Mouse (Mus musculus) T-helper 2 cell (primary cell): ENCODE data around the gene Thy1.

ENCODE experiments used
- in situ Hi-C: fragments of 300-600 bp; cut with MboI, MseI; formaldehyde crosslinking; loops from one replicate; pipeline ENCODE4 v1.15.1; 2025; ENCODE audit warnings: high pct_unique_total_duplicates

Gene Thy1

DNA sequence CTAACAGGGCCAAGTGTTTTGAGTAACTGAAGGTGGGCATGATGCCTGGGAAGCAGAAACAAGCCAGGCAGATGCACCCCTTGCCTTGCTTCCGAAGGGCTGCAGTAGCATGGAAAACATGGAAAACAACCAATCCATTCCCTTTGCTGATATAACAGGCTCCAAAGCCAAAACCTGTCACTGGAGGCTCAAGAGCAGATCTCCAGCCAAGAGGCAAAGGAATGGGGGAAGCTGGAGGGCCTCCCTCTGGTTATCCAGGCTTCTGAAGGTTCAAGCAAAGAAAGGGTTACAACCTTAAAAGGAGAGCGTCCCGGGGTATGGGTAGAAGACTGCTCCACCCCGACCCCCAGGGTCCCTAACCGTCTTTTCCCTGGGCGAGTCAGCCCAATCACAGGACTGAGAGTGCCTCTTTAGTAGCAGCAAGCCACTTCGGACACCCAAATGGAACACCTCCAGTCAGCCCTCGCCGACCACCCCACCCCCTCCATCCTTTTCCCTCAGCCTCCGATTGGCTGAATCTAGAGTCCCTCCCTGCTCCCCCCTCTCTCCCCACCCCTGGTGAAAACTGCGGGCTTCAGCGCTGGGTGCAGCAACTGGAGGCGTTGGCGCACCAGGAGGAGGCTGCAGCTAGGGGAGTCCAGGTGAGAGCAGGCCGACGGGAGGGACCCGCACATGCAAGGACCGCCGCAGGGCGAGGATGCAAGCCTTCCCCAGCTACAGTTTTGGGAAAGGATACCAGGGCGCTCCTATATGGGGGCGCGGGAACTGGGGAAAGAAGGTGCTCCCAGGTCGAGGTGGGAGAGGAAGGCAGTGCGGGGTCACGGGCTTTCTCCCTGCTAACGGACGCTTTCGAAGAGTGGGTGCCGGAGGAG lies at the start of gene Thy1:
Thy1 (plus strand) TSS at position 549 of the 872 bp plus-strand sequence.
- in situ Hi-C loops = no loop called here

DNA sequence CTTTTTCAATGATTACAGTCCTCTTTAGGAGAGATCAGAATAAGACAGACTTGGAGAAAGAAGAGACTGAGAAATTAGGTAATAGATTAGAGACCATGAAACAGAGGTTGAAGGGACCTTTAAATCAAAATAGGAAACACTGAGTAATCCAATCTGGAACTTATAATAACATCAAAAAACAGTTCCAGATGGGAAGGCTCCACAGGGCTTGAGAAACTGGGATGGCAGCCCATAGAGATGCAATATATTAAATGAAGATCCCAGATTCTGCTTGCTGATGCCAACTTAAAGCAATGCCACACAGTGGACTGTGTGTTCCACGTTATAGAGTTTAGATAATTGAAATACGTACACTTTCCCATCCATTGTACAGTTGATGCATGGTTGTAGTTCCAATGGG lies 45.5 kb upstream of the Thy1 start:
- in situ Hi-C loops = no loop called here

DNA sequence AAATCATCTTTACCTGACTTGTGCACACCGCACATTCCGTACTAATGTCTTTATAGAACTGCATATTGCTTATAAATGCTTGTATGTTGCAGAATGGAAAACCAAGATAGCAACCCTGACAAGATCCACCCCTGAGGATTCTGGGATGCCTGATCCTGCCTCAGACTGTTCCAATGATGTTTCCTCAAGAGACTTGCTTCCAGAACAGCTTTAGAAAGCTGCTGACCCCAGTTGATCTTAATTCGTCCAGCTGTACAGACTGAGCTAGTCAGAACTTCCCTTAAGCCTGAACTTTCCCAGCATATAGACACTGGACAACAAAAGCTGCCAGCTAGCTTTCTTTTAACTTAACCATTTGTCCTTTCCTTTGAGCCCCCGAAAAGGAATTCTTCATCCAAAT lies 44.3 kb upstream of the Thy1 start:
- in situ Hi-C loops = no loop called here

DNA sequence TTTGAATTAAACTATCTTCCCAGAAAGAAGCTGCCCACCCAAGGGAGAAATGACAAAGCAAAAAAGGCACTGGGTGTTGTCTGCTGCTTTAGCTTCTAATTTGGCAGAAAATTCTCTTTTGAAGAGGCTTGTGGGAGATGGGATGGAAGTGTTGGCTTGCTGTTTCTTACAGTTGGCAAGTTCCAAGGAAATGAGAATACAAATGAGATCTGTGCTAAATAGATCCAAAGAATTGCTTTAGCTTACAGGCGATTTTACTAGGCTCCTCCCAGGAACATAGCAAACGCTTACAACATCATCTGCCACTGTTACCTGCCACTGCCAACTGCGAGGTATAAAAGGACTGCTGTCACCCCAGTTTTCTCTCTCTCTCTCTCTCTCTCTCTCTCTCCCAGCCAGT lies 38.8 kb upstream of the Thy1 start:
- in situ Hi-C loops = no loop called here

DNA sequence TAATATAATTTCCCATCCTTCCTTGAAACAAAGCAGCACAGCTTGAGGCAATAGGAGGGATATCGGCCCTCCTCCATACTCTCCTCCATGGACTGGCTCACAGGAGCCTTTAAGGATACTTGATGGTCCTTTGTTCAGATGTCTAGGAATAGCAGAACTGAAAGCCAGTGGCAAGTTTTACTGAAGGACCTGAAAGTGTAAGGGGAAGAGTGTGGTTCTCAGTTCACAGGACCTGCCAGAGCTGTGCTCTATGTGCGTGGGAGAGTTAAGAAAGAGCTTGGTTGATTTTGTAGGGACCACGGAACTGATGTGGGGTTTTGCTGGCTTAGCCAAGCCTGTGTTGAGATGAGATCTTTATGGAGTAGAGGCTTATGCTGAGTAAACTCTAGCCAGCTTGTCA lies 37.9 kb upstream of the Thy1 start:
- in situ Hi-C loops = no loop called here

DNA sequence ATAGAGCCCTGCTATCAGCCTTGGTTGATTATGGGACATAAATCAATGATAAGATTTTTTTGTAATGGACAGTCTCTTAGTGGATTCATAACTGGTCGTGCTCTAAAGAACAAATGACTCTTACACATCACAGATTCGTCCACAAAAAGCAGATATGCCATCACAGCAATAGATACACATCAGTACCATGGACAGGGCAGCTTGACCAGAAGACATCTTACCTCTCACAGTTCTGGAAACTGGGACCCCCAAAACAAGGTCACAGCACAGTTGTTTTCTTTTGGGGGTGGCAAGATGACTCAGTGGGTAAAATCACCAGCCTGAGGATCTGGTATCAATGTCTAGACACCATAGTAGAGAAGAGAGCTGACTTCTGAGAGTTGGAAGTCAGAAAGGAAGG lies 35.9 kb upstream of the Thy1 start:
- in situ Hi-C loops = no loop called here

DNA sequence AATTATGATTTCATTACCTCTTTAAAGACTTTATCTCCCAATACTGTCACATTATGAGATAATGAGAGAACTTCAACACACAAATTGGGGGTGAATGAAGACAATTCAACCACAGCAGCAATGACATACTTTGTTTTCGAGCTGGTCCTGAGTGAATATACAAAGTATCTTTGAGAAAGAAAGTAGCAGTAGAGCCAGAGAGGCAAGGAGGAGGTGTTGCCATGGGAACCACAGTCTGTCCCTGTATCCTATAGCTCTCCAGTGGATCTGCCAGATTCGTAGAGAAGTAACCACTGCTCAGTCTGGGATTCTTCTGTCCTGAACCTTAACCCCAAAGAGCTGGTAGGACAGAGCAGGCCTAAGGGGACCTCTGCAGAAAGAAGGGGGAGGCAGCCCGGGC lies 35.2 kb upstream of the Thy1 start:
- in situ Hi-C loops = no loop called here

DNA sequence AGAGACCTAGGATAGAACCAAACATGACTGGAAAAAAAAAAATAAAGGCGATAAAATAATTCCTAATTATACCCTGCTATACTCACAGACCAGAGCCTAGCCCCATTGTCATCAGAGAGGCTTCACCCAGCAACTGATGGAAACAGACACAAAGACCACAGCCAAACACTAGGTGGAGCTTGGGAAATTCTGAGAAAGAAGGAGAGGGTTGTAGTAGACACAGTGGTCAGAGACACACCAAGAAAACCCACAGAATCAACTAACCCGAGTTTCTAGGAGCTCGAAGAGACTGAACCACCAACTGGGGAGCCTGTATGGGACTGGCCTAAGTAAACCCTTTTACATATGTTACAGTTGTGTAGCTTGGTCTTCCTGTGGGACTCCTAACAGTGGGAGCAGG lies 32.3 kb upstream of the Thy1 start:
- in situ Hi-C loops = loop anchor here (10.0 kb wide), 1 partner anchor 294 kb away; the partner anchor contains the start of gene Hinfp

DNA sequence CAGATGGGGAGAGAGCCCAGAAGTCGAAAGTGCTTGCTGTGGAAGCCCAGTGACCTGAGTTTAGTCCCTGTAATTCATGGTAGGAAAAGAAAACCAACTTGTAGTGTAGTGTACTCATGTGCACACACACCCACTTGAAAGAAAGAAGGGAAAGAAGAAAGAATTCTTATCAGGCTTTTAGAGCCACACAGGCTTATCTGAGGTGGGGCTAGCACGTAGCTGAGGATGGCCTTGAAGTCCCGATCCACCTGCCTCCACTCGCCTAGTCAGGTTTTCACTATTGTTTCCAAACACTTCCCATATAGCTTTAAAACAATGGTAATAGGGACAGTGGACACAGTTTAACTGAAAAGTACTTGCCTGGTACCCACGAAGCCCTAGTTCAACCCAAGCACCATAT lies 31.5 kb upstream of the Thy1 start:
- in situ Hi-C loops = loop anchor here (10.0 kb wide), 1 partner anchor 293 kb away; the partner anchor contains the start of gene Hinfp

DNA sequence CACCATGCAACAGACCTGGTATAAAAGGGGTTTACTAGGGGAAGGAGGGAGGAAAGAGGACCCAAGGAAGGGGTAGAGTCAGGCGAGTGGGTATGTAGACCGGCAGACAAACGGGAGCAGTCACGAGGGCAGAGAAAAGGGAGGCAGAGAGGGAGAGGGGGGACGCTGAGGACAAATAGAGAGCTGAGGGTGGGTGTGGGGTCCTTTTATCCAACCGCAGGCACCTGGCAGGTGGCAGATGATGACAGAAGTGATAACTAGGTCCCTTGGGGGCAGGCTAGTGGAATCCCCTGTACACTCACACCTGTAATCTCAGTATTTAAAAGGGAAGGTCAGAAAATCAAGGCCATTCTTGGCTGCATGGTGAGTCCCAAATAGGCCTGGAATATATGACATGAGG lies 31.0 kb upstream of the Thy1 start:
- in situ Hi-C loops = loop anchor here (10.0 kb wide), 1 partner anchor 293 kb away; the partner anchor contains the start of gene Hinfp

DNA sequence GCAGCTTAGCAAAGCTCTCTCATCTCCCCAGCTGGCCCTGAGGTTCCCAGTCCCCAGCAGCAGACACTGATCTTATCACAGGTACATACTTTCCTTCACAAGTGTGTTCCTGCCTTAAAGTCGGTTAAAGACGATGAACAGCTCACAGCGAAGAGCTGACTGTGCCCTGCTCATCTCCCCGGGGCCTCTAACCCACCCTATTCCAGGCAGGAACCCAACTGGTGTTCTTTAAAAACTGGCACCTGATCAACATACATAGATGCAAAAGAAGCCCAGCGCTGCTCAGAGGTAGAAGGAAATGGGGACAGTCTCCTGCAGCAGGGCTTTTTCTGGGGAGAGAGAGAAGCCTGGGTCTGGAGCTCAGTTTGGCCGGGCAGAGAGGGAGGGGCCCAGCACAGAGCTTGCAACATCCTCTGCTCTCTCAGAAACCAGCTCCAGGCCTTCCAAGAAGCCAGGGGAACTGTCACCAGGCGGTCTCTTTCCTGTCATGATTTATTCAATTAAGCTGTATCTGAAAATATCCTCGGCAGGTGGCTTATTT lies 30.4 kb upstream of the Thy1 start:
- in situ Hi-C loops = loop anchor here (10.0 kb wide), 1 partner anchor 292 kb away; the partner anchor contains the start of gene Hinfp

DNA sequence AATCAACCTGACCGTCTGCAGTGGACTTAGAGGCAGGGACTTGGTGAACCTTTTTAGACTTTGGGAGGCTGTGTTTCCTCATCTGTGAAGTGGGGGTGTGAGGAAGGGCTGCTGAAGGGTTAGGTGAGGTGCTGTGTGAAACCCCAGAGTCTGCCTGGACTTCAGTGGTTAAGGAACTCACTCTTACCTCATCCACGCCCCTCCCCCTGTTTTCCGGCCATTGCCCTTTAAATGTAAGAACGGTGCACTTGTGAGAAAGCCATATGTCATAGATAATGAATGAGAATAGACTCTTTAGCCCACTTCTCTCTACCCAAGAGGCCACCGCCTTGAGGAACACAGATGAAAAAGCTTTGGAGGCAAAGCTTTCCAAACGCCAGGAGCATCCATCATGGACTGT lies 29.4 kb upstream of the Thy1 start:
- in situ Hi-C loops = loop anchor here (10.0 kb wide), 1 partner anchor 291 kb away; the partner anchor contains the start of gene Hinfp

DNA sequence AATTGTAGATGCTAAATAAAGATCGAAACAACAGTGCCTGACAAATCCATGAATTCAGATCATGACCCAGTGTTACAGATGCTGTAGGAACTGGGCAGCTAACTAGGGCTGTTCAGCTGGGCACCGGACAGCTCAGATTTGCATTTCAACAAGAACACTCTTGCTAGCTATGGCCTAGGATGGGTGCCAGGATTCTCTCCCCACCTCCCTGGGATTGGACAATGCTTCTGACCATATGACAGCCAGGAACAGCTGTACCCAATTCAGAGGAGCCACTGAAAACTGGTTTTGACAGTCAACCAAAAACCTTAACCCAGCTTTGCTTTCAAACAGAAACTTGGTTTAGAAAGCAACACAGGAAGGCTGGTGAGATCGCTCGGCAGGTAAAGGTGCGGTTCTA lies 26.9 kb upstream of the Thy1 start:
- in situ Hi-C loops = loop anchor here (10.0 kb wide), 1 partner anchor 288 kb away; the partner anchor contains the start of gene Hinfp

DNA sequence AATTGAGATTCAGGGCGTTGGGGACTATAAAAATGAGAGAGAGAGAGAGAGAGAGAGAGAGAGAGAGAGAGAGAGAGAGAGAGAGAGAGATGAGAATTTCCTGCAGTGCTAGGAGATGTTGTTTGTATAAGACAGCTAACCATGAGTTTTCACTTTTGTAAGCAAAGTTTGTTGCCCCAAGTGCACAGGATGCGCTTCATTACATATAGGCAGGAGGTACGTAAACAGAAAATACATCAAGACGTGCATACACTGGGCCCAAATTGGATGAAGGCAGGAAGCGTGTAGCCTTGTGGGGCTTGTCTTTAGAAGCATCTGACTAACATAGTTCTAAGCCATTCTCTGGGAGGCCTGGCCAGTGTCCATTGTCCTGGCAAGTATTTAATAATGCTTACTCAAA lies 25.3 kb upstream of the Thy1 start:
- in situ Hi-C loops = loop anchor here (10.0 kb wide), 1 partner anchor 287 kb away; the partner anchor contains the start of gene Hinfp

DNA sequence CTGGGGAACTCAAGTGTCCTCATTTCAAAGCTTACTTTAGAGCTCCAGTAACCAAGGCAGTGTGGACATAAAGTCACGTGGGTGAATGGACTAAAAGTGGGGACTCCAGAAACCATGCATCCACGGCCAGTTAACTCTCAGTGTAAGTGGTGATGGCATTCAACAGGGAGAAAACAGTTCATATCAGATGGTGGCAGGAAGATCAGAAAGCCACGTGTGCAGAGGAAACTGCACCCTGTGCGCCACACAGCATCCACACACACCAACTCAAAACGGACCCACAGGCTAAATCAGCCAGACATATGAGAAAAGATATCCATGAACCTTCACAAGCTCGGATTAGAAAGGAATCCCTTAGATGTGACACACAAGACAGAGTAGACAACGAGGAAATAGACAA lies 23.2 kb upstream of the Thy1 start:
- in situ Hi-C loops = no loop called here

DNA sequence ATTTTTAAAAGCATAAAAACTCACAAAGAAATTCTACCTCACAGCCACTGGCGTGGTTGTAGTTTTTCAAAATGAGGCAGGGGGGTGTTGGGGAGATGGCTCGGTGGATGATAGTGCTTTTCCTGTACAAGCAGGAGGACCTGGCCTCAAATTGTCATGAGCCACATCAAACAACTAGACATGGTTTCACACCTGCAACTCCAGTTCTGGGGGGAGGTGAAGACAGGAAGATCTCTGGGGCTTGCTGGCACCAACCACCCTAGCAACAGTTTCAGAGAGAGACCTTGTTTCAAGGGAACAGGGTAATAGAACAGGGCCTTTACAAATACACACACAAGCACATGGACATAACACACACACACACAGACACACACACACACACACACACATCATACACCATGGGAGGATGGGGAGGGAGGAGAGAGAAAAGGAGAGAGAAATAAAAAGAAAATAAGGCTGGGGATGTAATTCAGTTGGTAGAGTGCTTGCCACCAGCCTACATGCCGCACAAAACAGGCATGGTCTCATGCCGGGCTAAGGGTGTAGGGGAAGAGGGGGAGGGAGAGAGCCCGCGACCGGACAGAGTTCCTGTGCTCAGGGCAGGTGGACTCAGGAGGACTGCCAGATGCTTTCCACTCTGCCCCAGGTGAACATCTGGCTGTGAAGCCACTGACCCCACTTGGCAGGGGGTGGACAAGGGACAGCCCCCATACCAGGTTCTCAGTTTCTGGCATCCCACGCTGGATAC lies 20.9 kb upstream of the Thy1 start:
- in situ Hi-C loops = no loop called here

DNA sequence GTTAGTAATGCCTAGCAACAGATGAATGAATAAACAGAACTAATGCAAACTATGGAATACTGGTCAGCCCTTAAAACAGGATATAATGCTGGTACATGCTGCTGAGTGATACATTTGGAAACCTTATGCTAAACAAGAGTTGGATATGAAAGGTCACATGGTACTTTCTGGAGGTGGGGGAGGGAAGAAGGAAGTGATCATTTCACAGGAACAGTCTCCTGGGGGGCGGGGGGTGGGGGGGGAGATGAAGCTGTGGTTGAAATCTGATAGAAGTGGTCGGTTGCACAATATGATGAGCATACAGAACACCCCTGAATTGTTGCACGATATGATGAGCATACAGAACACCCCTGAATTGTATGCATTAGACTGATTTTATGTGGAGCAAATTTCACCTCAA lies 19.1 kb upstream of the Thy1 start:
- in situ Hi-C loops = no loop called here

DNA sequence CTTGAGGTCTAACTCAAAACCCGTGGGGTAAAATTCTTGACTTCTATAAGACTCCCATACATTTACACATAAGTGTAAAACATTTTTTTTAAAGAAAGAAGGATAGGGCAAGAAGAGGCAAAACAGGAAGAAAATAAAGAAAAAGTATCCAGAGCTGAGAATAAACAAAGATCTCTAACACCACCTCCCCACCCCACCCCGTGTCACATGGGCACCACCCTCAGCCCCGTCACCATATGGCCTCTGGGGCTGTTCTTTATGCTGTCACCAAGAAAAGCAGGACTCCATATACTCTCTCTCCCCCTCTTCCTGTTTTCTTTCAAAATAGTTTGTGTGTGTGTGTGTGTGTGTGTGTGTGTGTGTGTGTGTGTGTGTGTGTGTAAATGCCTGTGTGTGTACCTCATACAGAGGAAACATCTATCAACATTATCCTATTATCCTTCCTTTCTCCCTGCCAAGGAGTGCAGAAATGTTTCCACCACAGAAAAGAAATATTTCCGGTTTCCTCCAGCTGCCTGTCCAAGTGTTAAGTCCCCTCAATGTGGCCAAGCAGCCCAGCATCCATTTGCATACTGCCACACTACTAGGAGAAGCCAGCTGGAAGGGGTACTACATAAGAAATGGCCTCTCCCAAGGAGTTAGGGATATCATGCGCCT lies 13.5 kb upstream of the Thy1 start:
- in situ Hi-C loops = no loop called here

DNA sequence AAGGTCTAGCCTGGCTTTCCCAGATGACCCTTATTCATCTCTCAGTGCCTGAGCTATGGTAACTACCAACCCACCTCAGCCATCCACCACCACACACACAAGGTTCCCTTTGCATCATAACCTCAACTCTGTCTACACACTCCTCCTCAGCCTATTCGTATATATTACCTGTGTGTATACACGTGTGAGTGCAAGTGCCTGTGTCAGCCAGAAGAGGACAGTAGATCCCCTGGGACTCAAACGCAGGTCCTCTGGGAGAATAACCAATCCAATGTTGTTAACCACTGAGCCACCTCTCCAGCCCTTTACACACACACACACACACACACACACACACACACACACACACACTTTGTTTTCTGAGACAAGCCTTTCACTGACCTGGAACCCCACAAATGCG lies 12.5 kb upstream of the Thy1 start:
- in situ Hi-C loops = no loop called here

DNA sequence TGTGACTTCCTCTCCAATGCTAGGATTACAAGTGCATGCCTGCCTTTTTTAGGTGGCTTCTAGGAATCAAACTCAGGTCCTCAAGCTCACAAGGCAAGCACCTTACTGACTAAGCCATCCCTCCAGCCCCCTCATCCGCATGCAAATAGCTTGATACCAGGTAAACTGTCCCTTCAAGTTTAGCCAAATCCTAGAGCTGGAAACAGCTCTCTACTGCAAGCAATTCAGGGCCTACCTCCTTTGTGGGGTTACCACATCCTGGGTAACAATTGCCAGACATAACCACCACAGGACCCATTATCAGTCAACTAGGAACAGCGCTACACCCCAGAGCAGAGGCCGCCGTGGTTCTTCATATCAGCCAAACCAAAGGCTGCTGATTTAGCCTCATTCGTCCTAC lies 12.1 kb upstream of the Thy1 start:
- in situ Hi-C loops = no loop called here

DNA sequence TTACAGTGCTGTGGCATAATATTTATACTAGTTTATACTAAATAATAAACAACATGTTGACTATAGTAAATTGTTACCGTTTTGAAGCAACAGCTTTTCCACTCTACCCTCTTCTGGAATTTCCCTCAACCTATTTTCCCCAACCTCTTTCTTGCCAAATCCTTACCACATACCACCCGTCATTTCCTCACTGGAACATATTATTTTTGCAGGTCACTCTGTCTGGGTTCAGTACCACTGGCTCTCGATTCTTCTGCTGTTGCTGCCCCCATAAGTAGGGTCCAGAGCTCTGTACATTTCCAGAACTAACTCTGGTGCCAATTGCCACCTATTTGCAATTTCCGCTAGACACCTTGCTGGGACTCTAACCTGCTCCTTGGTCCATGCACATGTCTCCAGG lies 11.2 kb upstream of the Thy1 start:
- in situ Hi-C loops = no loop called here

DNA sequence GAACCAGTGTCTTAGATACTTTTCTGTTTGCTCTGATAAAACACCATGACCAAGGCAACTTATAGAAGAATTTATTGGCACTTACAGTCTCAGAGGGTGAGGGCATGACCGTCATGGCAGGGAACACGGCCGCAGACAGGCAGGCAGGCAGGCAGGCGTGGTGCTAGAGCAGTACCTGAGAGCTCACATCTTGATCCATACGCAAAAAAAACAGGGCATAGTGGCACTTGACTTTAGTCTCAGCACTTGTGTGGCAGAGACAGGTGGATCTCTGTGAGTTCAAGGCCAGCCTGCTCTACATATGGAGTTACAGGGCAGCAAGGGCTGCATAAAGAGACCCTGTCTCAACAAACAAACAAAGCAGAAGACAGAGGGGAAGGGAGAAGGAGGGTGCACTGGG lies 9.9 kb upstream of the Thy1 start:
- in situ Hi-C loops = no loop called here
